Mouse (Mus musculus) left cerebral cortex, adult 9 months (tissue): ENCODE data around the gene Ralb.

ENCODE experiments used
- DNase-seq, 2 experiments: peaks; one replicate each; pipeline ENCODE4 v3.0.0; 2022; ENCODE audit warnings: low spot score in 2 of 2

Gene Ralb

GRCm38 (mm10) chr1:119523826-119524225, 19.2 kb upstream of the Ralb start:
- no peak for DNase-seq

GRCm38 (mm10) chr1:119523369-119523768, 18.8 kb upstream of the Ralb start:
- no peak for DNase-seq

- DNase-seq, result no peak
Measured at GRCm38 (mm10) chr1:119522726-119523125, 18.1 kb upstream of the Ralb start.

GRCm38 (mm10) chr1:119521681-119522080, 17.1 kb upstream of the Ralb start:
- DNase-seq, result no peak

GRCm38 (mm10) chr1:119521029-119521428, 16.4 kb upstream of the Ralb start:
- no peak for DNase-seq

GRCm38 (mm10) chr1:119519286-119519685, 14.7 kb upstream of the Ralb start:
- no peak for DNase-seq

- no peak for DNase-seq
Measured at GRCm38 (mm10) chr1:119518786-119519185, 14.2 kb upstream of the Ralb start.

GRCm38 (mm10) chr1:119518060-119518459, 13.5 kb upstream of the Ralb start:
- DNase-seq, result no peak

GRCm38 (mm10) chr1:119510857-119511256, 6.3 kb upstream of the Ralb start:
- no peak for DNase-seq

GRCm38 (mm10) chr1:119510409-119510808, 5.8 kb upstream of the Ralb start:
- DNase-seq, result no peak

GRCm38 (mm10) chr1:119509474-119509873, 4.9 kb upstream of the Ralb start:
- no peak for DNase-seq

GRCm38 (mm10) chr1:119508548-119508947, 4.0 kb upstream of the Ralb start:
- DNase-seq, result no peak

GRCm38 (mm10) chr1:119505951-119506350, 1.4 kb upstream of the Ralb start:
- DNase-seq, result no peak

- no peak for DNase-seq
Measured at GRCm38 (mm10) chr1:119503808-119504207, 786 bp downstream of the Ralb start.

- DNase-seq, result no peak
Measured at GRCm38 (mm10) chr1:119503181-119503580, 1.4 kb downstream of the Ralb start.

- DNase-seq, result no peak
Measured at GRCm38 (mm10) chr1:119502729-119503128, 1.9 kb downstream of the Ralb start.

GRCm38 (mm10) chr1:119501881-119502280, 2.7 kb downstream of the Ralb start:
- no peak for DNase-seq

GRCm38 (mm10) chr1:119499456-119499855, 5.1 kb downstream of the Ralb start:
- DNase-seq, result no peak

GRCm38 (mm10) chr1:119498536-119499231, 5.9 kb downstream of the Ralb start:
- DNase-seq, result no peak

GRCm38 (mm10) chr1:119497346-119498004, 7.1 kb downstream of the Ralb start:
- DNase-seq, result no peak

- DNase-seq, result no peak
Measured at GRCm38 (mm10) chr1:119495396-119495775, 9.2 kb downstream of the Ralb start.

GRCm38 (mm10) chr1:119494712-119495395, 9.7 kb downstream of the Ralb start:
- no peak for DNase-seq
